Mouse (Mus musculus): ENCODE measurements at regions not wholly inside any gene's neighbourhood (a gene's known extent, or its start where the extent isn't known, plus 50 kb on each side); places are given as distances from the start of the nearest gene placed in this dataset.

GRCm38 (mm10) chr16:78435707-78436106 is 58.7 kb upstream of the Btg3 start:
- TF ChIP-seq CTCF (IDR thresholded peaks at IDR 0.05; ENCODE audit: low read depth, low read length) (no peak), POLR2A (IDR thresholded peaks at IDR 0.05; ENCODE audit: extremely low read depth, insufficient read depth, low read length) (no peak)
